Mouse (Mus musculus) lung, adult 2 months (tissue): ENCODE results near the gene Ate1.

Experiments used
- CTCF ChIP-seq: fragments of 200-500 bp; IDR thresholded peaks from 2 replicates; pipeline ENCODE4 v1.5.1; 2011; ENCODE audit warnings: mild to moderate bottlenecking, low read length, control low read depth; ENCODE audit not compliant: insufficient read depth
- POLR2A ChIP-seq: fragments of 200-500 bp; IDR thresholded peaks from 2 replicates; pipeline ENCODE4 v1.6.1; 2011; ENCODE audit warnings: low read depth, mild to moderate bottlenecking, control low read depth, low read length, borderline replicate concordance; ENCODE audit errors: extremely low read depth

- TF ChIP-seq CTCF (no peak), POLR2A (no peak)
These were observed 125.5 kb downstream of the Ate1 start for GRCm38 (mm10) chr7:130394697-130395096.
